Mouse (Mus musculus) MEL (cell line): ENCODE data around the gene Nrp1.

Experiments
- CTCF ChIP-seq, 3 experiments: IDR thresholded peaks in 2 of 3; conservative IDR thresholded peaks in 1 of 3; 2 replicates each; pipeline ENCODE4 v1.5.1; 2011 to 2012; ENCODE audit warnings: low read length in 3 of 3, low read depth in 2 of 3, mild to moderate bottlenecking in 2 of 3, improper control_type of control experiment in 1 of 3, inconsistent platforms in 1 of 3, mixed read lengths in 1 of 3, moderate library complexity in 1 of 3; ENCODE audit not compliant: control insufficient read depth in 1 of 3, insufficient read depth in 1 of 3, poor library complexity in 1 of 3, severe bottlenecking in 1 of 3
- NELFE ChIP-seq: IDR thresholded peaks from 2 replicates; pipeline ENCODE4 v1.6.1; 2011; ENCODE audit warnings: low read depth, low read length, improper control_type of control experiment
- USF1 ChIP-seq: IDR thresholded peaks from 2 replicates; pipeline ENCODE4 v1.6.1; 2014; ENCODE audit warnings: low read depth, mild to moderate bottlenecking, inconsistent platforms, low read length, improper control_type of control experiment, moderate library complexity

DNA sequence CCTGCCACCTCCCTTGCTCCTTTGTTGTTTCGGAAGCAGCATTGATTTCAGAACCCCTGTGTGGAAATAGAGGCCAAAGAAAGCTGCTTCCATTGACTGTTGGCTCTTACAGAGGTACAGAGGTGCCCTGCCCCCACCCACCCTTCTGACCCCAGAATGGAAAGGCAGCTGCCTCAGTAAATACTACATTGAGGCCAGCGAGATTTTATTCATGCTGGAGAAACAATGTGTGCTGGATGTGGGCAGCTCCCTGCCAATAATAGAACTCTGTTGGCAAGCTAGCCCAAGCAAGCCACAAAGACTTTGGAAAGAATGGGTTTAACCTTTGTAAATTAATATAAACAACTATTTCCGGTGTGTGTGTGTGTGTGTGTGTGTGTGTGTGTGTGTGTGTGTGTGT is 24.8 kb downstream of the Nrp1 start:
- TF ChIP-seq USF1: no peak
- TF ChIP-seq CTCF (IDR thresholded peaks at IDR 0.05 in 2 of 3, conservative IDR thresholded peaks at IDR 0.05 in 1 of 3; ENCODE audit: control insufficient read depth in 1 of 3, insufficient read depth in 1 of 3, low read depth in 2 of 3, low read length in 3 of 3, poor library complexity in 1 of 3, severe bottlenecking in 1 of 3): no peak
- TF ChIP-seq NELFE: no peak
